Mouse (Mus musculus): Measurements from ENCODE around the gene Armc7. TPM values are rescaled to one million over a fixed set of nuclear protein-coding genes. Genes with fewer than 3 reads are reported as not detected.
"Not testable (repeated sequence)": the region's sequence is repeated elsewhere in the genome, so short reads cannot be mapped to it uniquely, and the experiment has no call there.

The Armc7 gene
- total RNA-seq, 2 experiments from 2014 or later: 0.94 to 1.0 TPM

DNA sequence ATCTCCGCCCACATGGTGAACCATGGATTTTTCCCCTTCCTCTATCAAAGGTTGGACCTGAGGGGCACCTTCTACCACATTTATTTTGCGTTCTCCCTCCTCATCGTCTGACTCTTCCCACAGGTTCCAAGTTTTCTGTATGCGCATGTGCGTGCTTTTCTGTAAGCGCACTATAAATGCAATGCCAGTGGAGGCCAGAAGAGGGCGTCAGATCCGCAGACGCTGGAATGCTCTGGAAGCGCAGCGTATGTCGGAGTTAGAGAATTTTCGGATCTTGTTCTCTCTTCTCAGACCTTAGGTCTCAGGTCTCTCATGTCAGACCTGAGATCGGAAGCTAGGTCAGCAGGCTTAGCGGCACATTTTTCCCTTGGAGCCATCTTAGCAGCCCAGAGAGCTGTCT, 19.8 kb upstream of the Armc7 start:
- DNase-seq: no peak

DNA sequence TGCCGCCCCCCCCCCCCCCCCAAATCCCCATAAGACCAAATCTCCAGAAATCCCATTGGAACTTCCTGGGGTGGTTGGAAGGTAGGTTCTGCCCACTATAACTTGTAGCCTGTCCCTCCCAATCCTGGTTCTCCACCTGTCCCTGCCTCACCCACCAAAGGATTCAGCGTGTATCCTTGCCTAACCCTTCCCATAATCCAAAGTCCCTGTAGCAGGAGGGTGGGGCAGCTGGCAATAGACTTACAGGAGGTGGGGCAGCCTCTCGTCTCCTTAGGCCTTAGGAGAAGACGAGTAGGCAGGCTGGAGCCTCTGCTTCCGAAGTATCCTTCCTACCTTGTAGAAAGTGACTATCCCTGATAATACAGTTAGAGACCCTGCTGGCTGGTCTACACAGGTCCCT, 19.3 kb upstream of the Armc7 start:
- DNase-seq: no peak

DNA sequence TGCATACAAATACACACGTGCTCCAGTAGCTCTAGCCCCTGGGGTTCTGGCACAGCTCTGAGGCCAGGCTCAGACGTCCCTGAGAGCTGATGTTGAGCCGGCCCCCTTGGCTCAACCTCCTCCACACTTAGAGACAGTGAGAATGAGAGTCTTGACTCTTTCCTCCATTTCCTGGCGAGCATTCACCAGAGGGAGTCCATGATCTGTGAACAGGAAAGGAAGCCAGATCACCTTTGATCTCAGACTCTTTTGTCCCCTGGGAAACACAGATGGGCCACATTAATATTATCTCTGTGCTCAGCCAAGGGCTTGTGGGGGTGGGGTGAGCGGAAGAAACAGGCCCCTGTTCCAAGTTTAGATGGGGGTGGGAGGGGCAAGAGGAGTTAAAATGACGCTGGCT, 18.1 kb upstream of the Armc7 start:
- DNase-seq: no peak

DNA sequence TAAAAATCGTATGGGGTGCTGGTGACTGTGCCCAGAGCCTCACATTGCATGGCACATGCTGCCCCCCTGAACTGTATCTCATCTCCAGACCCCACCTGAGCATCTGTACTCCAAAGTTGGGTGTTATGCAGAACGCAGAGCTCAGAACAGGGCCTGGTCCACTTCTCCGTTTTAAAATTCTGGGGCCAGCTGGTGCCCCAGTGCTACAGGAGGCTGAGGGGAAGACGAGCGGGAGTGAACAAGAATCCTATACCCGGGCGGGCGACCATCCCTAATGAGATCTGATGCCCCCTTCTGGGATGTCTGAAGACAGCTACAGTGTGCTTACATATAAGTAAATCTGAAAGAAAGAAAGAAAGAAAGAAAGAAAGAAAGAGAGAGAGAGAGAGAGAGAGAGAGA, 14.5 kb upstream of the Armc7 start:
- DNase-seq: no peak

DNA sequence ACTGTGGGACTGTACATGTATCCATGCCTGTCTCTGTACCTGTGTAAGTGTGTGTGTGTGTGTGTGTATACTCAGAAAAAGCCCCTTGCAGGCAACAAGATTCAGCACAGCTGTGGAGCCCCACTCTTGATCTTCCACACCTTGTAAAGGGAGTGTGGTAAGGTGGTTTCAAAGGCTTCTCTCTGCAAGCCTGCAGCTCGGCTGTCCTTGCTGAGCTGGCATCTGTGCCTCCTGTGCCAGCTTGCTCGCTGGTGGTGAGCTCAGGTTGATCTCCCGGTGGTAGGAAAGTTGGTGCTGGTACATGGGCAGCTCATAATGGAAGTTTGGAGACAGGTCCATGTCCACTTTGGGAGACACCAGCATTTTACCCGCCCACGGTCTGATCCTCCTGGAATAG, 13.6 kb upstream of the Armc7 start:
- DNase-seq: no peak

DNA sequence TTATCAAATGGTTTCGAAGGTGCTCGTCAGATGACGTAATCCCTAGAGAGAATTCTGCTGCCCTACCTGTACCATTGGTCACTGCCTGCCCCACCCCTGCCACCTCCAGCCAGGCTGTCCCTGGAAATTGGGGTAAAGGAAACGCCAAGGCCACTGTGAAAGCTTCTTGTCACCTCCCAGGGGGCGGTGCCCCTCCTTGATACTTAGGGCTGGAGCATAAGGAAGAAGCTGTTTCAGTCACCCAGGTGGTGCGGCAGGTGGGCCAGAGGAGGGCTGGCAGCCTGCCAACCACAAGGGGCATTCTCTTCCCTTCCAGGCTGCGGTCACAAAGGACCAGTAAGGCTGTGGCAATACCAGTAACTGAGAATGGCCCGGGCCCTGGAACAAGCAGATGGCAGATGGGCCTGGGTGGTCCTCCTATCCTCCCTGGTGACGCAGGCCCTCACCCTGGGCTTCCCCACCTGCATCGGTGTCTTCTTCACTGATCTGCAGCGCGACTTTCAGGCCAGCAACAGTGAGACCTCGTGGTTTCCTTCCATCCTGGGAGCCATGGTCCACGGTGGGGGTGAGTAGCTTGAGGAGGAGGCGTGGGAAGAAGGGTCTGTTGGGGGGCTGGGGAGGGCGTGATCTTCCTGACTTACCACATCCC, 13.1 kb upstream of the Armc7 start, which contains the start of gene Slc16a5:
TSS of gene Slc16a5 (plus strand) at position 232 of the 649 bp plus-strand sequence.
- DNase-seq: no peak

DNA sequence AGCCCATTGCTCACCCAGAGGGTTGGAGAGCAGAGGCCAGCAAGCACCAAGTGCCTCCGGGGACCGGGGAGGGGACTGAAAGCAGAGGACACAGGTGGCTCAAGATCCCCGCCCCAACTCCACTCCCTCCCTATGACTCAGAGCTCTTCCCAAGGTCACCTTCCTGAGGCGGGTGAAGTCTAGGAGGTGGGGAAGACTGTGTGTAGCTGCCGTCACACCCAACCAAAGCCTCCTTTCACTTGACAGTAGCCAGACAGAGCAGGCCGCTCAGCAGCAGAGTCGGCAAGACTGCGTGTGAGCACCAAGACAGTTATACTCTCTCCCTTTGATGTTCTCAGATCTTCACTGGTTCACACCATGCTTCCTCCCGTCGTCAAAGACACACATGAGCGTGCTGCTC, 12.1 kb upstream of the Armc7 start:
- no peak for DNase-seq

DNA sequence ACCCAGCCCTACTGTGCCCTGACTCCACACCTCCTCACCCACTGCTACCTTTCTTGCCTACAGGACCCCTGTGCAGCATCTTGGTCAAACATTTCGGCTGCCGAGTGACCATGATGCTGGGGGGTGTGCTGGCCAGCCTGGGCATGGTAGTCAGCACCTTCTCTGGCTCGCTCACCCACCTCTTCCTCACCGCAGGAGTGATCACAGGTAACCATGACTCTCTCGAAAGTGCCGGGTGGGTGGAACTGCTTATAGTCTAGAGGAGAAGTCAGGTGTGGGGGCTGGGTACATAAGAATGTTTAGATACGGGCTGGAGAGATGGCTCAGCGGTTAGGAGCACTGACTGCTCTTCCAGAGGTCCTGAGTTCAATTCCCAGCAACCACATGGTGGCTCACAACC, 10.6 kb upstream of the Armc7 start:
- DNase-seq: no peak

DNA sequence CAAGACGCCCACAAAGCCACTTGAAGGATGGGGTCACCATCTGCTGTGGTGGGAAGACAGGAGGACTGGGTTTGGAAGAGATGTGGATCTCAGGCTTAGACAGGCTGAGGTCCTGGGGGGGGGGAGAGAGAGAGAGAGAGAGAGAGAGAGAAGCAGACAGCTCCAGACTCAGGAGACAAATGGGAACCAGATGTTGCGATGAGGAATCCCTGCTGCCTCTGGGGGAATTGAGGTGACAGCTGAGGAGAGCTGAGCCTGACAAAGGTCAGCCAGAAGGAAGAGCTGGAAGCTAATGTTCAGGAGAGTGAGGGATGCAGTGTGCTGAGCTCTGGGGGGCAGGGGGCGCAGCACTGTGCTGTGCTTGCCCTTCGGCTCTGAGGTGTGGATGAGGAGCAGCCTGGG, 8.2 kb upstream of the Armc7 start:
- DNase-seq: no peak

DNA sequence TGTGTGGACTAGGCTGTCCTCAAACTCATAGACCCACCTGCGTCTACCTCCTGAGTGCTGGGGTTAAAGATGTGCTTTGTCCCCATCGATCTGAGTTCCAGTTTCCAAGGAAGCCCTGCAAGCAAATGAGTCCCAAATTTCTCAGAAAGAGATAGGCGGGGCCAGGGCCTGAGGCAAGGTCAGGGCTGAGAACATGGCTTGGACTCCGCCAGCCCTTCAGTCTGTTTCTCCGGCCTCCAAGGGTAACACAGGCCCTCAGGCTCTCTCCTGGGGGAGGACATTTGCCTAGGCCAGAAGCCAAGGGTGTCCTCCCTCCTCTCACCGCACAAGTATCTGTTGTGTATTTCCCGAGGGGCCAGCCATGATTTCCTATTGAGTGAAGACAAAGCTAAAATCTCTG, 3.3 kb upstream of the Armc7 start:
- DNase-seq: no peak

DNA sequence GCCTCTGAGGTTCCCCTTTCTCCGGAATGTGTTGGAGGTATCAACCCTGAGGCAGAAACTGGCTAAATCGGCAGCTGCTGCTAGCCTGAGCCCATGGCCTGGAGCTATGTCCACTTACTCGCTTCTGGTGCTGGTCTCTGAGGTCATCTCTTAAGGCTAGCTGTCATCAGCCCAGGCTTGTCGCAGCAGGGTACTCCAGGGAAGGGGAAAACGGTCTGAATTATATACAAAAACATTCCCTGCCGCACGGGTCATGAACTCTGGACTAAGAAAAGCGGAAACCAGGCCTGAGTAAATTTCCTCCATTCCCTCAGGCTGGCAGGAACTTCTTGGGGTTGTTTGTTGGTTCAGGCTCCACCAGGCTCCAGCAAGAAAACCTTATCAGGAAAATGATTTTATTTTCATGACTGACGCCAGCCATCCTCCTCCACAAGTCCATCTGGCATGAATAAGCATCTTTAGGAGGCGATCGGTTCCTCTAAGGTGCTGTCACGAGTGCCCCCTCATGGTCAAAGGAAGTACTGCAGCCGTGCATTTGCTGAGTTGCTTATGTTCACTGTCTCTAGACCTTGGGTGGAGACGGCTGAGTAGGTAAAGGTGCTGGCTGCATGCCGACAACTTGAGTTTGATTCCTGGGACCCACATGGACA, 1.7 kb upstream of the Armc7 start:
- DNase-seq: peak; percentile 80

DNA sequence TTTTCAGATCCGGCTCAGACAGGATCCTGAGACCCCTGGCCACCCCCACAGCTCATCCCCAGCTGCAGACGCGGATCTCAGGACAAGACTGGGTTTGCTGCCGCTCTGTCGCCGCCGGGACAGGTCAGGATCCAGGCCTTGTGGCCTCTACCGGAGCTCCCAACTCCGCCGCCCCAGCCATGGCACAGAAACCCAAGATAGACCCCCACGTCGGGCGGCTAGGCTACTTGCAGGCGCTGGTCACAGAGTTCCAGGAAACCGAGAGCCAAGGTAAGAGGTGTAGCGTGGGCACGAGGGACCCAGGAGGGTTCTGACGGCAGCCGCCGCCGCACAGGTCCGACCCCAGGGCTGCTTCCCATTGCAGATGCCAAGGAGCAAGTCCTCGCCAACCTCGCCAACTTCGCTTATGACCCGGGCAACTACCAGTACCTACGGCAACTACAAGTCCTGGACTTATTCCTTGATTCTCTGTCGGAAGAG, 331 bp downstream of the Armc7 start:
- DNase-seq: no peak

DNA sequence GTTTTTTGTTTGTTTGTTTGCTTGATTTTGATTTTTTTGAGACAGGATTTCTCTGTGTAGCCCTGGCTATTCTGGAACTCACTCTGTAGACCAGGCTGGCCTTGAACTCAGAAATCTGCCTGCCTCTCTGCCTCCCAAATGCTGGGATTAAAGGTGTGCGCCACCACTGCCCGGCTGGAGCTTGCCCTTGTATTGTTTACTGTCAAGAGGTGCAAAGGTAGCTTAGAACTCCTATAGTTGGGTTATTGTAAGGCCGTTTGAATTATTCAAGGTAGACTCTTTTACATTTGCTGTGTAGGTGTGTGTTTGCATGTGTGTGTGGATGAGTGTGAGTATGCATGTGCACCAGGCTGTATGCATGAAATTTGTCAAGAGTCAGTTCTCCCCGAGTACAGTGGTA, 1.2 kb downstream of the Armc7 start:
- not testable (repeated sequence) for DNase-seq

DNA sequence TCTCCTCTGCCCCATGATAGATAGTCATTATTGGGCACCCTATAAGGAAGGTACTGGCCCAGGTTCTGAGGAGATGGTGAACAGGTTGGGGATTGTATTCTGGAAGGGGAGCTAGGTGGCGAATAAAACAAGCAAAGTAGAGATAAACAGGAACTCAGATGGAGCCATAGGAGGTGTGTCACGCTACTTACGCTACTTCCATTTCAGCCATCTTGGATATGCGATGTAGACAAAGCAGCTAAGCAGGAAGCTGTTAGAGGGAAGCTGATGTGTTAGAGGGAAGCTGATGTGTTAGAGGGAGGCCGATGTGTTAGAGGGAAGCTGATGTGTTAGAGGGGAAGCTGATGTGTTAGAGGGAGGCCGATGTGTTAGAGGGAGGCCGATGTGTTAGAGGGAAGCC, 1.9 kb downstream of the Armc7 start:
- not testable (repeated sequence) for DNase-seq

DNA sequence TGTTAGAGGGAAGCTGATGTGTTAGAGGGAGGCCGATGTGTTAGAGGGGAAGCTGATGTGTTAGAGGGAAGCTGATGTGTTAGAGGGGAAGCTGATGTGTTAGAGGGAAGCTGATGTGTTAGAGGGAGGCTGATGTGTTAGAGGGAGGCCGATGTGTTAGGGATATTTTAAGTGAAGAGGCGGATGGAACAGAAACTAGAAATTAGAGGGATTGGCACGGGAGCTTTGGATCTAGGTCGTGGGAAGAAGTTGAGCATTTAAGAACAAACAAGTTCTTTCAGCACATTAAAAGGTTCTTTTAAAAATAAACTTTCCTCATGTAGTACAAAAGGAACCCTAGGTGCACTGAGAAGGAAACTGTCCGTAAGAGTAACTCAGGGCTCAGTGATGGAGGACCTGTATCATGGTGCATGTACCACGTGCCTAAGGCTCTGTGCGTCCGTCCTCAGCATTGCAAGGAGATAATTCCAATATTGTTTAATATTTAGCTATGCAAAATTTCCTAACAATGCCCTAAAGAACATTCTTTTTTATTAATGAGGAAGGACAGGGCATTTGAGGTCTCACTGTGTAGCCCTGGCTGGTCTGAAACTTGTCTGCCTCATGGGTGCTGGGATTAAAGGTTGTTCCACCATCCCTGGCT, 3.0 kb downstream of the Armc7 start:
- DNase-seq: no peak

DNA sequence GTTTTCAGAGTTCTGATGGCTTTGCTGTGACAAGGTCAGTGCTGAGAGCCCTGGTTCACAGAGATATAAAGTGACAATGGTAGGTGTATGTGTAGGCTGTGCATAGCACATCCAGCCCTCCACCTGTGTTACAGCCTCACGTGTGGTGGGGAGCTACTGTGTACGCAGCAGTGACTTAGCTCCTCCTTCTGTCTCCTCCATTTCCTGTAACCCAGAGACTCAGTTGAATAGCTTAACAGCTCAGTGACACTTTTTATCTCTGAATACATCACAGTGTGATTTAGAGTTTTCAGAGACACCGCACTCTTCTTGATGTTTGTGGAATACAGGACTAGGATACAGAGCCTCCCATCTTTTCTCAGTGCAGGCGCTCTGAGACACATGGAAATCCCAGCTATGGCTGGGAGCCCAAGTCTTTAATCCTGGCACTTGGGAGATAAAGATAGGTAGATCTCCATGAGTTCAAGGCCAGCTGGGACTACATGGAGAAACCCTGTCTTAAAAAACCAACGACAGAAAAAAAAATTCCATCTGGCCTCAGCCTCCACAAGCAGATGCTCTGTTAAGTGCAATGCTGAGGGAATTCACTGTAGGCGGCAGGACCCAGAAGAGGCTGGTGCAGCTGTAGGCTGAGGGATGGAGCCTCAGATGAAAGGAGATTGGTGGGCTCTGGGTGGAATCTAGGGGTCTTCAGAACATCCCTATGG, 6.2 kb downstream of the Armc7 start:
- DNase-seq: no peak

DNA sequence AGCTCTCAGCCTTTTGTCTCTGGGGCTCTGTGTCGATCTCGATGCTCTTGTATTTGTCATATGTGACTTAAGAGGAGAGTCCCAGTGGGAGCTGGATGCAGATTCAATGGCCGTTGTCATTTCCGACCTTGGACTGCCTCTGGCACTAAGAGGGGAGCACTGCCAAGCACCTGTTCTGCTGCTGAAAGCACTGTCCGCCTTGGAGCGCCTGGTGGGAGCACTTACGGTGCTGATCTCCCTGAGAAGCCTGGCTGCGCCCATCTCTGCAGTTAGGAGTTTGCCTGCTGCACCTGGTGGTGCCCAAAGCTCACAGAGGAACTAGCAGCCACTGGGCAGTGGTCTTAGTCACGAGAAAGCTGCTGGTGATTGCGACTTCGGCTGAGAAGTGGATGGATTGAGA, 7.8 kb downstream of the Armc7 start:
- no peak for DNase-seq

DNA sequence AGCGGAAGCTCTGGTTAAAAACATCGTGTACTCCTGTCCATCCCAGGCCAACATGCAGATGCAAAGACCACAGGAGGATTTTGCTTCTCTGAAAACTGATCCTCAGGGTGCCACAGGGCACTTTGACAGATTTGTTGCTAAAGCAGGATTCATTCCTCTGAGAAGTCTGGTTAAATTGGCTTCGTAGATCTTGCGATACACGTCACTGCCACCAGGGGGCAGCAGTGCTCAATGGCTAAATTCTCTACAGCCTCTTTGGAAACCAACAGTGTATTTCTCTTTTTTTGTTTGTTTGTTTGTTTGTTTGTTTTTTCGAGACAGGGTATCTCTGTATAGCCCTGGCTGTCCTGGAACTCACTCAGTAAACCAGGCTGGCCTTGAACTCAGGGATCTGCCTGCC, 8.3 kb downstream of the Armc7 start:
- peak; percentile 50 for DNase-seq

DNA sequence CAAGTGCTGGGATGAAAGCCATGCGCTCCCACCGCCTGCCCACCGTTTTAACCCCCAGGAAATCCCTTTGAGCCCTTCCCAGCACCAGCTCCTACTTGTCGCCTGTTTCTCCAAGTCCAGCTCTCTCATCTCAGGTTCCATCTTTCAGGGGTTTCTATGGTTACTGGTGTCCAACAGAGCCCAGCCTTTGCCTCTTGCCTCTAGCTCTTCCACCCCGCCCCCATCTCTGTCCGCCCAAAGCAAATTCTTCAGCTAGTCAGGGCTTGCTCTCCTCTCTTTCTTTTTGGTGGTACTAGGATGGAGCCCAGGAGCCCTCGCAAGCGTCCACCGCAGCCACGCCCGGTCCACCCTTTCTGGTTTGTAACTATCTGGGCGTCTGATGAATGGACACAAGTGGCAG, 9.7 kb downstream of the Armc7 start:
- DNase-seq: no peak

DNA sequence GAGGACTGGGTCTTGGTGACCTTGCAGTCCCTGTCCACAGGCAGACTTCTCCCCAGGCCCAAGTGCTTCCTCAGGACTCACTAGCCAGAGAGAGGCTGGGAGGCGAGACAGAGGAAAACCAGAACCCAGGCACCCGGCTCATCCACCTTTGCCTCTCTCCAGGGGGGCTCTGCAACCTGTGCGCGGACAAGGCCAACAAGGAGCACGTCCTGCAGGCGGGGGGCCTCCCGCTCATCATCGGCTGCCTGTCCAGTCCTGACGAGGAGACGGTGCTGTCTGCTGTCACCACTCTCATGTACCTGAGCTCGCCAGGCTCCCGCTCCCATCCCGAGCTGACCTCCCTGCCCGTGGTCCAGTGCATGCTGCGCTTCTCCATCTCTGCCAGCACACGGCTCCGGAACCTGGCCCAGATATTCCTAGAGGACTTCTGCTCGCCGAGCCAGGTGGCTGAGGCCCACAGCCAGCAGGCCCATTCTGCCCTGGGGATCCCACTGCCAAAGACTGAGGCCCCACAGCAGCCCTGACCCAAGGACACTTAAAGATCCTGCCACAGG, 13.2 kb downstream of the Armc7 start:
- DNase-seq: no peak

DNA sequence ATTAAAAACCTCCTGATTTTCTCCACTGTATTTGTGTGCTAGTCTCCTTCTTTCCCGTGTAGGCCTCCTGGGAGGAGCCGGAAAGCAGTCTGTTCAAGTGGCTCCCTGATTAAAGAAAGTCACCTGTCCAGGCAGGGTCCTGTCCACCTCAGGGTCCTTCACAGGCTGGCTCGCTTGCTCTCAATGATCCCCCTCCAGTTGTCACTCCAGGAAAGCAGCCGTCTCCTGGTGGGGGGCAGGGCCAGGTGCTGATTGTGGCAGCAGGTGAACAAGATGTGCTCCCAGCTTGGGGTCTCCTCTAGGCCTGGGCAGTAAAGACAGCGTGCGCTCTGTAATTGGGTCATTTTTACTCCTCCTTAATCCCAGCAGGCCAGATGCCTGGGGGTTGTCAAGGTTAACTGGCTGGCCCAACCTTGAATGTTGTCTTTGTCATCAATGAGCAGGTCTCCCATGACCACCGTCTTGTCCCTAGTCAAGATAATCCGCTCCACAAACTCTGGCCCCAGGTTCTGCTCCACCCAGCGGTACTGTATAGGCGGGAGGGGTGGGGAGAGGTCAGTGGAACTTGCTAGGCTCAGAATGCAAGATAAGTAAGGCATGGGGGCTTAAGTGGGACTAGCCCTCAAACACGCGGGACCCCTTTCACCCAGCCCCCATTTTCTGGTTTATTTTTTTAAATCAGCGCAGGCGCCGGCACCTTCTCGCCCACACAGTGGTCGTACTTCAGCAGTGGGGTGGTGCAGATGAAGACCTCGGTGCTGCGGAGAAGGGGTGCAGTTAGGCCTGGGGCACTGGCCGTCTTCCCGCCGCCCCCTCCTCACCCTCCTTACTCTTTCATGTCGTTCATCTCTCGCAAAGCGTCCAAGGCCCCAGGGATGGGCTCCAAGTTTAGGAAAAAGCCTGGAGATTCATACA, 15.2 kb downstream of the Armc7 start:
- no peak for DNase-seq

Measured in gastrocnemius, postnatal 25 days (tissue).